Mouse (Mus musculus): ENCODE measurements around the gene Zg16.
A peak's percentile ranks its signal among the peaks of the same experiment; 100 is the strongest.
"Not testable (repeated sequence)": the region's sequence is repeated elsewhere in the genome, so short reads cannot be mapped to it uniquely, and the experiment has no call there.

Zg16 gene

DNA sequence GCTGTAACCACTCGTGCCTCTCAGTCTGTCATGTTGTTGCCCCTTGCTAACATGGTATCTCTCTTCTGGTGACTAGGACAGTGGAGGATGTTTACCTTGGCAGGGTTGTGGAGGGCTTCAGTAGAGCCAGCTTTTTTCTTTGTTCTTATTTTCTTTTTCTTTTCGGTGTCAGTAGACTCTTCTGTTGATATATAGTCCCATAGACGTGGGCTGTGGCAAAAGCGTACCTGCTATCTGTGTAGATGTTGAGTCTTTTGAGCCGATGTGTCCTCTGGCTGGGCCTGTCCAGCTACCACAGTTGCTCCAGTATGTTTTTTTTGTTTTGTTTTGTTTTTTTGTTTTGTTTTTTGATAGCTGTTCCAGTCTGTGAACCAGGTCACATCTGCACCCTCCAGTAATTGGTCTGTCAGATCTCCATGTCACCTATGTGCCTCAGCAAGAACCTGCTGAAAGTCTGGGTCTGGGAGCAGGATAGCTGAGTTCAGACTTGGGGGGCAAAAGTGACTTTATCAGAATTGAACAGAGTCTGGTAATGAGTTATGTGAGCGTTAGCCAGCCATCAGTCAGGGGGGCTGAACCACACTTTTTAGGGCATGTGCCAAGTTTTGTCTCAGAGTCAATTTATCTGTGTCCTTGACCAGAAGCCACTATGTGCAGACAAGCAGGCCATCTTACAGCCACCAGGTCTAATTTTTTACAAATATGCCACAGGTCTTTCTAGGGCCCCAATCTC is at the start of gene Zg16:
Gene Zg16, minus strand, starts transcription at position 51 of the 733 bp plus-strand sequence.
- DNase-seq, result not testable (repeated sequence)

DNA sequence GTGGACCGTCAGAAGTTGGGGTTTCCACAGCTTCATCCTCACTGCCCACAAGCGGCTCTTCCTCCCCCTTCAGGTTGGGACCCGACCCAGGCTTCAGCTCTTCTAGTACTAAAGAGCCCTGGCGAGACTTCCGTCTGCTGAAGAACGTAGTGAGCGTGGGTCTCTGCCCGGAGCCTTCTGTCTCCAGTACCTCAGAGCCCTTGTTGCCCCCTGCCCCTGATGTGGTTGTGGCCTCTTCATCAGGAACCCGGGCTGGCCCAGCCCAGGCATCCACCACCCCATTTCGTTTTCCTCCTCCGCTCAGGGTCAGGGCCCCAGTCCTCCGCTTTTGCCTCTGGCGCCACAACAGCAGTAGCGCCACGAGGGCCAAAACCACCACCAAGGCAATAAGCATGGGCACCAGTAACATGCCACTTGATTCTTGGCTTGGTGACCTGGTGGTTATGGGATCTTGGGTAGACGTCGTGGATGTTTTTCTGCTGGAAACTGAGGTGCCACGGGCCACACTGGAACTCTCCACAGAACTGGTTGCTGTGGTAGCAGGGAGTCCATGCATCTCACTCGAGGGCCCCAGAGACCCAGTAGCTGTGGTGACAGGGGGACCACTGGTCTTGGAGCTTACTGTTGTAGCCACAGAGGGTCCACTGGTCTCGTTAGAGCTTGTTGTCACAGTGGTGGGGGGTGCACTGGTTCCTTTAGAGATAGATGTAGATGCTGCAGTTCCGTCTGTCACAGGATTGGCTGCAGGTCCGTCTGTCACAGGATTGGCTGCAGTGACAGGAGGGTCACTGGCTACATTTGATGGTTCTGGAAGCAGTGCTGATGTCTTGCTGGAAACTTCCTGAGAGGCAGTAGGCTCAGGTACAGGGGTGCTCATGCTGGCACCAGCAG is 49.3 kb upstream of the Zg16 start:
- DNase-seq, result peak; percentile 49

DNA sequence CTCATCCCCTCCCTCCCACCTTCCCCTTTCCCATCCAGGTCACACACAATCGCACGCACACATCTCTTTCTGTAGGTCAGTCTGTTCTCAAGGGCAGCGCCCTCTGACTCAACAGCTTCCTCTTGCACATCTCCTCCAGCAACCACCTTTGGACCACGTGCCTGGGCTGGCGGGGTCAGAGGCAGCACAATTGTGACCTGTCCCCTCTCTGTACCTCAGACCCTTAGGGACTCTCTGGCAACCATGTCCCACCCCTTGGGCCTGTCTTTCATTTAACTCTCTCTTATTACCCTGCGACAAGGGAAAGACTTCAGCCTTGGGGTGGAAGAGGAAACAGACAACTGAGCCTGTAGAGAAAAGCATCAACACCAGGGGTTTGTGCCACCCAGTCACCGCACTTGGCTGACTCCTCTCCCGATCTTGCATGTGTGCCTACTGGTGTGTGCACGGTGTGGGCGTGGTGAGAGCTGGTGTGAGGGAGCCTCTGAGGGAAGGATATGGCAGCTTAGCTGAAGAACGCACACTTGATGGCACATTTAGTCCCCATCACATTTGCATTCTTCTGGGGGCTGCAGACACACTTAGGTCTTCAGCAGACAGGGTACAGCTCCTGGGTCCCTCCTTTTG is 47.8 kb upstream of the Zg16 start:
- DNase-seq, result peak; percentile 64

DNA sequence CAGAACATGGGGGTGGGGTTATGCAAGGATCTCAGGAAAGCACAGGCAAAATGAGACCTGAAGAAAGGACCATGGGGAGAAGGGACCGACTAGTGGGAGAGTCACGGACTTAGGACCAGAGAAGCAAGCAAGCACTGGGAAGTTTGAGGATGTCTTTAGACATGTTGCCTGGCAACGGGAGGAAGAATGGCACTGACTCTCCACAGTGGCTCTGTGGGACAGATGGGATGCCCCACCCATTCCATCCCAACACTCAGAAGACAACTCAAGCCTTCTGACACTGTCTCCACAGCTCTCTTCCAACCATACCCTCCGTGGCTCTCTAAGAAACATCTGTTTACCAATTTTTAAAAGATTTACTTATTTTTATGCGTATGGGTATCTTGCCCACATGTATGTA is 46.0 kb upstream of the Zg16 start:
- DNase-seq, result no peak

GRCm38 (mm10) chr7:127129638-127130037 is 42.5 kb upstream of the Zg16 start:
- DNase-seq, result peak; percentile 55

- no peak for DNase-seq
These were observed 34.8 kb upstream of the Zg16 start, which contains the start of gene Qprt for GRCm38 (mm10) chr7:127121911-127122270. Qprt (minus strand) TSS chr7:127122226.

- DNase-seq, result no peak
These were observed 34.2 kb upstream of the Zg16 start for GRCm38 (mm10) chr7:127121061-127121910.

- DNase-seq, result no peak
These were observed 31.7 kb upstream of the Zg16 start for GRCm38 (mm10) chr7:127118671-127119445.

DNA sequence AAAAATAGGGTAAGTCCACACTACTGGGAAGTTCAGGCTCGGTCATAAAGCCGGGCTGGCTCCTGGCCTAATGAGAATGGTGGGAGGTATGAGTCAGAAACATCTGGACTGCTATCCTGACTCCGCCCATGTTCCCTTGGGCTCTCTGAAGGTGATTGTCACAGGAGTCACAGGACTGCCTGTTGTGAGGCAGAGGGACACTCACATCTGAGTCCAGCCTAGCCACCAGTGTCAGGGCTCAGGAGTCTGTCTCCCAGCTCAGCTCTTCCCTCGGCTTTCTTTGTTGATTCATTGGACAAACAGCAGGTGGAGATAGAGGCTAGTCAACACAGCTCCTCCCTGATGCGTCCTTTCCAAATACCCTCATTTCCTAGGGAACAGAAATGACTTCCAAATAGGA is 30.8 kb upstream of the Zg16 start:
- DNase-seq, result no peak

- no peak for DNase-seq
These were observed 29.3 kb upstream of the Zg16 start for GRCm38 (mm10) chr7:127116331-127116935.

- DNase-seq, result no peak
These were observed 27.8 kb upstream of the Zg16 start for GRCm38 (mm10) chr7:127114920-127115319.

DNA sequence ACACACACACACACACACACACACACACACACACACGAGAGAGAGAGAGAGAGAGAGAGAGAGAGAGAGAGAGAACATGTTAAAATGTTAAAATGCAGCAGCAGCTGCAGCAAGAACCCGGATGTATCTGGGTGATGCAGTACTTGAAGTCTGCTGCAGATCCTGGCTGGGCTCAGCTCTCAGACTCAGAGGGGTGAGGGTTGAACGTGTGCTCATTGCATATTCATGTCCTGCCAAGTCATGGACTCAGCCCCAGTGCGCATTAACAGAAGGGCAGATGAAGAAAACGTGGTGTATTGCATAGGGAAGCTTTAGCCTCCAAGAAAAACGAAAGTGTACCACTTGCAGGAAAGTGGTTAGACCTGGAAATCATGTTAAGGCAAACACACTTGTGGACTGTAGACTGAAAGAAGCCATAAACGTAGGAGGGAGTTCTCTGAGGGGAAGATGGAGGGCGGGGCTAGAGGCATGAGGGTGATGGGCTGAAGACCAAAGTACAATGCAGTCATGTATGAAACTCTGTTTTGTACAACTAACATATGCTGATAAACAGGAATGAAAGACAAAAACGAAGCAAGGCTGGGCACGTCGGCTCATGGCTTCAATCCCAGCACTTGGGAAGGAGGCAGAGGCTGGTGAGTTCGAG is 26.6 kb upstream of the Zg16 start:
- peak; percentile 57 for DNase-seq

GRCm38 (mm10) chr7:127112921-127113597 is 25.9 kb upstream of the Zg16 start:
- peak; percentile 41 for DNase-seq

GRCm38 (mm10) chr7:127112251-127112841 is 25.2 kb upstream of the Zg16 start:
- no peak for DNase-seq

GRCm38 (mm10) chr7:127111461-127111860 is 24.3 kb upstream of the Zg16 start:
- peak; percentile 90 for DNase-seq

- DNase-seq, result peak; percentile 88
These were observed 23.3 kb upstream of the Zg16 start for GRCm38 (mm10) chr7:127110239-127111007.

DNA sequence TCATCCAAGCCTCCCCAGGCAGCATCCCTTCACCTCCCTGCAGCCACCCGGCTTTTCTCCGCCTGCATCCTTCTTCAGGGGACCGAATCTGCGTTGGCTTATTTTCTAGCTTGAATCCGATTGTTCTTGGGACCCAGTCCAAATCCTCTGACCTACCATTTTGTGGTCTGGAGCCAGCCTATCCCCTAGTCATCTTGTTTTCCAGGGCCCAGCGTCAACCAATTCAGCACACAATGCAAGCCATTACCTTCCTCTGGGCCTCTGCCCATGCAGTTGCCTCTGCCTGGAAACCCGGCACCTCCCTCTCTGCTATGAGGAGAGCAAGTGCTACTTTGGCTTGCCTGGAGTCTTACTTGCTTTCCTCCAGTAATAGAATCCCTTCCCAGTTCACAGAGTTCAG is 18.4 kb upstream of the Zg16 start:
- DNase-seq, result no peak

DNA sequence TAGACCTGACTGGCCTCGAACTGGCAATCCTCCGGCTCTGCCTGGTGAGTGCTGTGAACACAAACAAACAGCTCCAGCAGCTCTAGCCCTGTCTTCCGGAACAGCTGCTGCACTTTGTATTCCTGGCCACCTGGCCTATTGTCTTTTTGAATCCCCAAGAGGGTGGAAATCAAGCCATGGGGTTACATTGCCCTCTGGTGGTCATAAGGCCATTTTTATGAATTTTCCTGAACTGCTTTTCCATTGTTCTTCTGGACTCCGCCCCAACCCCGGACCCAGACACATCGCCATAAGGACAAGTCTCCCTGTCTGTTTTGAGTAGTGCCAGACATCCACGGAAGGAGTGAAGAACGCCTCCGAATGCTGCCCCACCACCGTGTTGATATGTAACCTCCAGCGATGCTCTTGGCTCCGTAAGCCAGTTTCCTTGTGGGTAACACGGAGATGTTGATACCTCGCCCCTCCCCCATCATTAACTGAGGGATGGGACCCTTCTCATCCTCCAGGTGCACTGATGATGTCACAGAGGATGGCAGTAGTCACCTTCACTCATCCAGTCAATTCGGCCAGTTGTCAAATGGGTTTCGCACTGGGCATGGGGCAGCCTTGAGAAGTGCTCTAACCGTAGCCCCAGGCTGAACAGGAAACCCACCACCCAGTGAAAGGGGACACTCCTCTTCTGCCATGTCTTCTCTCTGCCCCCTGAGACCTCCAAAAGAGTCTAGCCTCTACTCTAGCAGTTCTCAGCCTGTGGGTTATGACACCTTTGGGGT is 17.6 kb upstream of the Zg16 start:
- DNase-seq, result peak; percentile 79
